Mouse (Mus musculus): ENCODE results near the gene Gm20532.

The Gm20532 gene

GRCm38 (mm10) chr2:26646643-26647293, 60.3 kb downstream of the Gm20532 start:
- peak; percentile 74 for DNase-seq (ENCODE audit: low spot score)

- no peak for DNase-seq (ENCODE audit: low spot score)
These were observed 68.2 kb downstream of the Gm20532 start for GRCm38 (mm10) chr2:26654687-26655086.

GRCm38 (mm10) chr2:26657426-26657825, 71.0 kb downstream of the Gm20532 start:
- no peak for DNase-seq (ENCODE audit: low spot score)

GRCm38 (mm10) chr2:26661143-26661752, 74.8 kb downstream of the Gm20532 start:
- peak; percentile 55 for DNase-seq (ENCODE audit: low spot score)

- DNase-seq (ENCODE audit: low spot score) = peak; percentile 41
These were observed 75.5 kb downstream of the Gm20532 start for GRCm38 (mm10) chr2:26661768-26662508.

GRCm38 (mm10) chr2:26662509-26662882, 76.1 kb downstream of the Gm20532 start:
- DNase-seq (ENCODE audit: low spot score) = no peak

- DNase-seq (ENCODE audit: low spot score) = no peak
These were observed 76.7 kb downstream of the Gm20532 start for GRCm38 (mm10) chr2:26663112-26663511.

GRCm38 (mm10) chr2:26663551-26663950, 77.1 kb downstream of the Gm20532 start:
- peak; percentile 82 for DNase-seq (ENCODE audit: low spot score)

GRCm38 (mm10) chr2:26668746-26669145, 82.3 kb downstream of the Gm20532 start:
- DNase-seq (ENCODE audit: low spot score) = no peak

GRCm38 (mm10) chr2:26671182-26671581, 84.7 kb downstream of the Gm20532 start, which contains the start of gene Lcn4:
Gene Lcn4, minus strand, starts transcription at chr2:26671282.
- no peak for DNase-seq (ENCODE audit: low spot score)
